Mouse (Mus musculus) neural tube, embryonic 14.5 days (tissue): ENCODE results near the gene Syt9. TPM values are rescaled to one million over a fixed set of nuclear protein-coding genes. Genes with fewer than 3 reads are reported as not detected.
A peak's percentile ranks its signal among the peaks of the same experiment; 100 is the strongest.

Experiments
- ATAC-seq: fragments of 200-750 bp; cut with Nextera tagmentation; 2 replicates; pipeline ENCODE4 v1.8.0; 2017; ENCODE audit warnings: low read depth, mild to moderate bottlenecking, moderate TSS enrichment, moderate library complexity
- H3K27ac ChIP-seq: fragments of 300-500 bp; sonication (generic); 2 replicates; pipeline ENCODE4 v1.5.1; 2014; ENCODE audit warnings: low read depth, mild to moderate bottlenecking, control low read depth, low read length, moderate library complexity, mixed read lengths
- H3K27me3 ChIP-seq: fragments of 300-500 bp; sonication (generic); 2 replicates; pipeline ENCODE4 v1.6.1; 2014; ENCODE audit warnings: low read length; ENCODE audit not compliant: control insufficient read depth, insufficient read depth
- H3K36me3 ChIP-seq: fragments of 300-500 bp; sonication (generic); 2 replicates; pipeline ENCODE4 v1.6.1; 2014; ENCODE audit warnings: low read length, mixed read lengths; ENCODE audit not compliant: control insufficient read depth, insufficient read depth
- H3K4me1 ChIP-seq: fragments of 300-500 bp; sonication (generic); 2 replicates; pipeline ENCODE4 v1.6.1; 2014; ENCODE audit warnings: low read length; ENCODE audit not compliant: control insufficient read depth, insufficient read depth
- H3K4me2 ChIP-seq: fragments of 300-500 bp; sonication (generic); 2 replicates; pipeline ENCODE4 v1.6.1; 2014; ENCODE audit warnings: mild to moderate bottlenecking, low read depth, low read length, control low read depth
- H3K4me3 ChIP-seq: fragments of 300-500 bp; sonication (generic); 2 replicates; pipeline ENCODE4 v1.5.1; 2014; ENCODE audit warnings: low read depth, low read length, control low read depth, mixed read lengths
- H3K9ac ChIP-seq: fragments of 300-500 bp; sonication (generic); replicated peaks from 2 replicates; pipeline ENCODE4 v1.6.1; 2014; ENCODE audit warnings: low read depth, mild to moderate bottlenecking, control low read depth, low read length, mixed read lengths
- H3K9me3 ChIP-seq: fragments of 300-500 bp; sonication (generic); 2 replicates; pipeline ENCODE4 v1.6.1; 2016; ENCODE audit warnings: low read length; ENCODE audit not compliant: control insufficient read depth
- WGBS: fragments of 180-500 bp; shearing (Covaris S2); extraction: QIAGEN DNeasy Blood & Tissue Kit; methylation state at CpG from one replicate; pipeline ENCODE4 v1.1.7; 2014; 5-methylcytosine and 5-hydroxymethylcytosine counted together
- polyA plus RNA-seq: library from polyadenylated mRNA; unstranded; fragments of >200 nt; fragmentation: Nextera tagmentation; extraction: Ambion mirVana; gene quantifications from 2 replicates; pipeline ENCODE4 v1.2.1, GENCODE M21; 2014

The Syt9 gene
- polyA plus RNA-seq, 1 experiment from 2014 or later: 12.7 TPM

DNA sequence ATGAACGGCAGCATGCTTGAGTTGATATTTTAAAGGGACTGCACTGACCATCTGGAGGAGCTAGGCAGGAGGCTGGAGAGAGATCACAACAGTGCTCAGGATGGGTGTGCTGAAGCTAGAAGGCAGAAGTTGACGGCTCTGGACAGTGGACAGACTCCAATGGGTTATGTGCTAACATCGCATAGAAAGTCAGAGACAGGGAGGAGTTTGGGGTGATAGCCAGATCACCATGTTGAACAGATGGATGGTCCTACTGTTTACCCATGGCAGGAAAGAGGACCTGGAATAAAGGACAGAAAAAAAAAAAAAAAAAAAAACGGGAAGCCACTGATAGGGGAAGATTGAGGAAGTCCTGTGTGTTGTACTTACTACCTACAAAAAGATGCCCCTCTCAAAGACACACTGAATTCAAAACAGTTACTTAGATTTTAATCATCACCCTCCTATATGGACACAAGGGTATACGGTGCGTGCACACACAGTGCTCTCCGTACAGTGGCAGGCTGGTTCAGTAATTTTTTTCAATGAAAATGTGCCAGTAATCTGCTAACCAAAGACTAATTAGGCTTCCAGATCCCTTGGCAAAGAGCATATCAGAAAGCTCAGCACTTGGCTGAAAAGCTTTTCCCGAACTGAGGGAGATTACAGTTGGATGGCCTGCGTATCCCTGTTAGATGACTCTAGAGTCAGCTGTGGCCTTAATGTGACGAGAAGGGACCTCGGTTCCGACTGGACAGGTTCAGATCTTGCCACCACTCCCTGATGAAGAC, 148.9 kb downstream of the Syt9 start:
- Histone ChIP-seq H3K9ac (no peak overlapping the region), H3K4me3 (no peak overlapping the region), H3K27me3 (no peaks in the 10 kb centered on the region), H3K27ac (no peak overlapping the region), H3K4me2 (no peak overlapping the region), H3K9me3 (no peaks in the 10 kb centered on the region), H3K36me3 (no peaks in the 10 kb centered on the region), H3K4me1 (no peaks in the 10 kb centered on the region)
- no peak for ATAC-seq
- 92% methylated on average over 12 of the region's 12 CpGs for WGBS

DNA sequence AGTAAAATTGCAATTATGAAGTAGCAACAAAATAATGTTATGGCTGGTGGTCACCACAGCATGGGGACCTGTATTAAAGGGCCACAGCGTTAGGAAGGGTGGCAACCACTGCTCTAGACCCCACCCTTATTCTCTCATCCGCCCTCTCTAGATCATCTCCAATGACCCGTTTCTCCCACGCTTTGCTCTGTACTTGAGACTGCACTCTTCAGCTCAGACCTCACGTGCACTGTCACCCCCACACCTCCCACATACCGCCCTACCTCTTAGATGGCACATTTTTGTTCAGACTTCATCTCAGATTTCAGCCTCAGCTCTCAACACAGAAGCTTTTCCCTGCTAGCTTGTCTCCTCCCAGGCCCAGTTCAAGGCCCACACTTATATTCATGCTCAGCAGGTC, 150.9 kb downstream of the Syt9 start:
- Histone ChIP-seq H3K4me2 (no peak overlapping the region), H3K27ac (no peak overlapping the region), H3K36me3 (no peaks in the 10 kb centered on the region), H3K4me1 (no peaks in the 10 kb centered on the region), H3K4me3 (no peak overlapping the region), H3K9me3 (no peaks in the 10 kb centered on the region), H3K9ac (no peak overlapping the region), H3K27me3 (no peaks in the 10 kb centered on the region)
- ATAC-seq: no peak
- WGBS: 92% methylated on average over 6 of the region's 6 CpGs

DNA sequence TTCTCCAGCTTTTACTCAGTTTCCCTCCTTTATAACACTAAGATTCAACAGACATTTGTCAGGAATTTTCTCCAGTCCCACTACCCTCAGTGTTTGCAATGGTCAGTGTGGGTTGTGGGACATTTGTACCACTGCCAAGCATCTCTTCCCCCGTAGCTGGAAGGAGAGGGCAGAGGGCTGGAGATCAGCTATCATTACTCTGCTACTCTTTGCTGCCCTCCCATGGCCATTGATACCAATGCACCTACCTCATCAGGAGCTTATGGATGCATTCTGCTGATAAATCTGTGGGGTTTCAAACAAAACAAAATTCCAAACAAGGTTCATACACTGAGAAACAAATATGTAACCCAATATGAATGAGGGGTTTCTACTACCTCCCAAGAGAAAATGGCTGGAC, 155.8 kb downstream of the Syt9 start:
- Histone ChIP-seq H3K9ac (no peak overlapping the region), H3K27ac (no peak overlapping the region), H3K4me1 (no peaks in the 10 kb centered on the region), H3K4me2 (no peak overlapping the region), H3K36me3 (no peaks in the 10 kb centered on the region), H3K27me3 (no peaks in the 10 kb centered on the region), H3K4me3 (no peak overlapping the region), H3K9me3 (no peaks in the 10 kb centered on the region)
- 14% methylated on average over 1 of the region's 1 CpGs for WGBS
- ATAC-seq: peak; percentile 75; the same call in 1 of the 2 replicates

DNA sequence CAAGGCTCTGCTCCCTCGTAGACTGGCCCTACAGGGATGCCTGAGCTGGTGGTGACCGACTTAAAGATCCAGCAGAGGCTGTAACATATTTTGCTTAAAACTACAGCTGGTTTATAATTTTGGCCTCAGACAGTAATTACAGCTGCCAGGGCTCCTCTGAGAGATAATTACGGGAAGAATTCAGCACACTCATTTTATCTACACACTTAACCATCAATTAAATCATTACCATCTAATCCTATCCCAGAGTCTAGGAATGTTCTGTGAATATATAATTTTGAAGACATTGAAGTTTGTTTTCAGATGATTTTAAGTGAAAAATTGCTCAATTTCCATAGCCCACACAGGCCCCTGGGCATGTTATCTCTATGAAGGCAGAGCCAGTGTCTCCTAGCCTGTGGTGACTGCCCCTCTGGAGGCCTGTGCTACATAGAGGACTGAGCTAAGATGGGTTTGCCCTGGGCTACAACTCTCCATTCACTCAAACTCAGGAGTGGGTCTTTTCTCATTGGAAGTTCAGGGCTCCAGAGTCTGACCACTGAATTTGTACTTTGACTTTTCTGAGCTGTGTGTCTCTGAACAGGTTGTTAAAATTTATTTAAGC, 157.7 kb downstream of the Syt9 start:
- H3K36me3 ChIP-seq: no peaks in the 10 kb centered on the region
- no peak overlapping the region for H3K4me3 ChIP-seq
- no peak; the same call in 1 of the 2 replicates for ATAC-seq
- no peaks in the 10 kb centered on the region for H3K4me1 ChIP-seq
- no peak overlapping the region for H3K4me2 ChIP-seq
- H3K9ac ChIP-seq: no peak overlapping the region
- 73% methylated on average over 3 of the region's 3 CpGs for WGBS
- H3K27ac ChIP-seq: no peak overlapping the region
- no peaks in the 10 kb centered on the region for H3K9me3 ChIP-seq
- H3K27me3 ChIP-seq: no peaks in the 10 kb centered on the region

DNA sequence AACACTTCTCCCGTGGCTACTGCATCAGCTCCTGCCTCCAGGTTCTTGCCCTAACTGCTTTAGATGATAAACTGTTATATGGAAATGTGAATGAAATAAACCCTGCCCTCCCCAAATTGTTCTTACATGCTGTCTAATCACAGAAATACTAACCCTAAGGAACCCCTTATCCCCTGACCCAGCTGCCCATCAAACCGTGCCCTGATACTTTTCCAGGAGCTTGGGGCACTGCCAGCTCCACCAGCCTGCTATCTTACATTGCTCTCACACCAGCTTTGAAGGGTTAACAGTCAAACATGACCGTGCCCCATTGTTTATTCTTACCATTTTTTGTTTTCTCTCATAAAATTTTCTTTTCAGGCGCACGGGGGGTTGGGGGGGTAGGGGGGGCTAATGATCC, 158.8 kb downstream of the Syt9 start:
- H3K36me3 ChIP-seq: no peaks in the 10 kb centered on the region
- no peak overlapping the region for H3K27ac ChIP-seq
- H3K9me3 ChIP-seq: no peaks in the 10 kb centered on the region
- no peak for ATAC-seq
- H3K4me1 ChIP-seq: no peaks in the 10 kb centered on the region
- no peak overlapping the region for H3K4me3 ChIP-seq
- no peaks in the 10 kb centered on the region for H3K27me3 ChIP-seq
- H3K4me2 ChIP-seq: no peak overlapping the region
- H3K9ac ChIP-seq: no peak overlapping the region
- WGBS: 80% methylated on average over 5 of the region's 5 CpGs

DNA sequence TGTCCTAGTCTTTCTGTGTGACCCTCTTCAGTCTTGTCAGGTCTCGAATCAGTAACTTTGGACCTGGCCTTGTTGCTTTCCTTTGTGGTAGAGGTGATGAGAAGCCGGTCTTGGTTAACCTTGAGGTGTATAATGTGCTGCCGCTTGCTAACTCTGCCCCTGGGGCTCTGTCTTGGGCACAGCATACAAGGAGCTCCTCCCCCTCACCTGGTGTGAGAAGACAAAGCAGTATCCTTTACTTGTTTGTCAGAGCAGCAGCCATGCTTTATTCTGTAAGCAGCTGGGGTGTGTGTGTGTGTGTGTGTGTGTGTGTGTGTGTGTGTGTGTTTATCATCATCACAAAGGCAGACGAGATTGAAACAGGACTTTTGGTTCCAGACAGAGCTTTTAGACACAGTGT, 164.8 kb downstream of the Syt9 start:
- Histone ChIP-seq H3K27ac (no peak overlapping the region), H3K4me2 (no peak overlapping the region), H3K4me3 (no peak overlapping the region), H3K27me3 (no peaks in the 10 kb centered on the region), H3K9me3 (no peaks in the 10 kb centered on the region), H3K4me1 (no peaks in the 10 kb centered on the region), H3K9ac (no peak overlapping the region), H3K36me3 (no peaks in the 10 kb centered on the region)
- ATAC-seq: no peak
- WGBS: 83% methylated on average over 4 of the region's 4 CpGs

DNA sequence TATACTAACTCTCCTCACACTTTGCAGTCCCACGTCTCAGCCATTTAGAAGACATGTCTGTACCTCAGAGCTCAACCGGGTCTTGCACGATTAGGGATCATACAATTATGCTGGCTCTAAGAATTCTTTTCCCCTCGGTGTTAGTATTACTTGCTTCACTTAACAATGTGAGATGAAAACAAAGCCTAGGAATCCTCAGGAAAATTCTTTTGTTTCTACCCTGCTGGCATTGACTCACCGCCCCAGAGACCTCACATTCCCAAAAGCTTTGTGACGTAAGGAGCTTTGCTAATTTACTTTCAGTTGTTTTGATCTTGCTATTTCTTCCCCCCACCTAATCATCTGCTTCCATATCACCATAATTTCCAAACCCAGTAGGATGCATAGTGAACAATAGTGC, 166.0 kb downstream of the Syt9 start:
- H3K9ac ChIP-seq: no peak overlapping the region
- no peak for ATAC-seq
- no peaks in the 10 kb centered on the region for H3K27me3 ChIP-seq
- H3K4me1 ChIP-seq: no peaks in the 10 kb centered on the region
- no peak overlapping the region for H3K4me2 ChIP-seq
- H3K4me3 ChIP-seq: no peak overlapping the region
- no peaks in the 10 kb centered on the region for H3K9me3 ChIP-seq
- no peaks in the 10 kb centered on the region for H3K36me3 ChIP-seq
- WGBS: 62% methylated on average over 6 of the region's 6 CpGs
- no peak overlapping the region for H3K27ac ChIP-seq

DNA sequence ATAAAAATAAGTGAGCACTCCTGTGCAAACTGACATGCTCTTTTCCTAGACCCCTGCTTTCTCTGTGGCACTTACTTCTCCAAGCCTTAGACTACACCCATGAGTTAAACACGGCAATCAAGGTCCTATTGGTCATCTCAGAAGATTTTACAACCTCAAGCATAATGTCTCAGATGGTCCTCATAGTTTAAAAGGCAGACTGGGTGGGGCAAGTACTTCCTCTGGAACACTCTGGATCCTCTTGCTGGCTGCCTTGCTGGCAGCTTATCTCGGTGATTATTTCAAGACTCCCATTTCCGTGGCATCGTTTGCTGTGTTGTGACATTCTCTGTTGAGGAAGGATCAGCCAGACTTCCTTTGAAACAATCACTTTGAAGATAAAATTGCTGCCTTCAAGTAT, 169.5 kb downstream of the Syt9 start:
- WGBS: 63% methylated on average over 4 of the region's 4 CpGs

DNA sequence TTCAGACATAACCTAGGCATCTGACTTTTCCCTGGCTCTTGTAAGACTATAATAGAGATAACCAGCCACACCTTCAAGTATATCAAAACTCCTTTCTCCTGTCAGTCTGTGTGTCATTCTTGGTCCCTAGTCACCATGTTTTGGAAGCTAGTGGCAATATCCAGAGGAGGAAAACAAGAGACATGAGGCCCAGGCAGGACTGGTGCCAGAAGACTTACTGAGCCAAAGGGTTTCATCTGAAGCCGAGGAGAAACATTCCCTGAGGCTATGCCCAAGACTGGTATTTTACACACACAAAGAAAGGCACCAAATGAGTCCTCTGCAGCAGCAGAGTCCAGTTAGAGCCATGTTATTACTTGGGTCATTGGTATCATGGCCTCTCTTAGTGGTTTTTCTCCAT, 174.5 kb downstream of the Syt9 start:
- WGBS: 75% methylated on average over 1 of the region's 1 CpGs
- no peak overlapping the region for H3K27ac ChIP-seq
- no peak for ATAC-seq
- no peak overlapping the region for H3K9ac ChIP-seq
- H3K4me1 ChIP-seq: no peaks in the 10 kb centered on the region
- H3K9me3 ChIP-seq: no peaks in the 10 kb centered on the region
- H3K27me3 ChIP-seq: no peaks in the 10 kb centered on the region
- no peak overlapping the region for H3K4me2 ChIP-seq
- H3K4me3 ChIP-seq: no peak overlapping the region
- H3K36me3 ChIP-seq: no peaks in the 10 kb centered on the region

More for the DNA sequence above, 169.5 kb downstream of the Syt9 start:
- H3K4me2 ChIP-seq: no peak overlapping the region
- H3K27ac ChIP-seq: no peak overlapping the region
- no peaks in the 10 kb centered on the region for H3K36me3 ChIP-seq
- no peak overlapping the region for H3K9ac ChIP-seq
- ATAC-seq: no peak
- no peaks in the 10 kb centered on the region for H3K27me3 ChIP-seq
- H3K9me3 ChIP-seq: no peaks in the 10 kb centered on the region
- no peak overlapping the region for H3K4me3 ChIP-seq
- H3K4me1 ChIP-seq: no peaks in the 10 kb centered on the region
